Mouse (Mus musculus): ENCODE measurements around the gene Olfr312. TPM values are rescaled to one million over a fixed set of nuclear protein-coding genes. Genes with fewer than 3 reads are reported as not detected.

Gene Olfr312
- not detected for polyA plus RNA-seq (2014; fragmentation: Illumina TruSeq; extraction: RNeasy Lipid Tissue Mini Kit (QIAGEN cat#74804); ENCODE audit: insufficient read depth, low read depth, low replicate concordance)

DNA sequence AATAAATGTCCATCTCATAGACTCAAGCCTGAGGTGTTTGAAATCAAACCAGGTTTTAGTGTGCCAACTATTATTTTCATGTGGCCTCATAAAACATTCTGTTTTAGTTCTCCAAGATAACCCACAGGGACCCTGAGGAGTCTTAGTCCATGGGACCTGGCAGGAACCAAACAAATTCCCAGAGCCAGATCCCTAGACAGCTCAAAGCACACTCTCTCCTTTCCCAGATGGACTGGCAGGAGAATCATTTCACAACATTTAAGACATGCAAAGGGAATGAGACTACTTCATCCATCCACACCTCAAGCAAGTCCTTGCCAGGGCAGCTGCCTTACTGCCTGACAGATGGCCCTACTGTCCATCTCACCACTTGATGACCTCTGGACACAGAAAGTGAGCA is at the start of gene Olfr312:
Olfr312 (plus strand) TSS at position 301 of the 400 bp plus-strand sequence.

GRCm38 (mm10) chr11:58782480-58783089 is 46.5 kb upstream of the Olfr312 start, which contains the start of gene Olfr314:
Gene Olfr314, plus strand, starts transcription at chr11:58782952.

GRCm38 (mm10) chr11:58801558-58802228 is 27.3 kb upstream of the Olfr312 start, which contains the start of gene Fam183b:
Gene Fam183b, minus strand, starts transcription at chr11:58801960.

GRCm38 (mm10) chr11:58814700-58815099 is 14.3 kb upstream of the Olfr312 start, which contains the start of gene Olfr313:
Gene Olfr313, plus strand, starts transcription at chr11:58815000.

GRCm38 (mm10) chr11:58838951-58839350 is 9.9 kb downstream of the Olfr312 start, which contains the start of gene Olfr311:
Gene Olfr311, plus strand, starts transcription at chr11:58839251.

GRCm38 (mm10) chr11:58846919-58847461 is 18.0 kb downstream of the Olfr312 start, which contains the start of gene Gm12258:
Gene Gm12258, plus strand, starts transcription at chr11:58847158.

GRCm38 (mm10) chr11:58867039-58867953 is 38.3 kb downstream of the Olfr312 start, which contains the start of gene 2810021J22Rik:
Gene 2810021J22Rik, plus strand, starts transcription at chr11:58867216.

Other genes with a start within 250 kb of the Olfr312 start
- gene Olfr324, start 234.1 kb upstream of the Olfr312 start, polyA plus RNA-seq (2014; fragmentation: Illumina TruSeq; extraction: RNeasy Lipid Tissue Mini Kit (QIAGEN cat#74804); ENCODE audit: insufficient read depth, low read depth, low replicate concordance) = not detected
- gene 2210407C18Rik, start 213.2 kb upstream of the Olfr312 start, polyA plus RNA-seq (2014; fragmentation: Illumina TruSeq; extraction: RNeasy Lipid Tissue Mini Kit (QIAGEN cat#74804); ENCODE audit: insufficient read depth, low read depth, low replicate concordance) = not detected
- gene Olfr323, start 198.7 kb upstream of the Olfr312 start, polyA plus RNA-seq (2014; fragmentation: Illumina TruSeq; extraction: RNeasy Lipid Tissue Mini Kit (QIAGEN cat#74804); ENCODE audit: insufficient read depth, low read depth, low replicate concordance) = not detected
- not detected for gene Trim58, start 188.8 kb upstream of the Olfr312 start, polyA plus RNA-seq (2014; fragmentation: Illumina TruSeq; extraction: RNeasy Lipid Tissue Mini Kit (QIAGEN cat#74804); ENCODE audit: insufficient read depth, low read depth, low replicate concordance)
- gene Olfr322, start 170.5 kb upstream of the Olfr312 start, polyA plus RNA-seq (2014; fragmentation: Illumina TruSeq; extraction: RNeasy Lipid Tissue Mini Kit (QIAGEN cat#74804); ENCODE audit: insufficient read depth, low read depth, low replicate concordance) = not detected
- gene Olfr320, start 148.1 kb upstream of the Olfr312 start, polyA plus RNA-seq (2014; fragmentation: Illumina TruSeq; extraction: RNeasy Lipid Tissue Mini Kit (QIAGEN cat#74804); ENCODE audit: insufficient read depth, low read depth, low replicate concordance) = not detected
- gene Olfr319, start 130.1 kb upstream of the Olfr312 start, polyA plus RNA-seq (2014; fragmentation: Illumina TruSeq; extraction: RNeasy Lipid Tissue Mini Kit (QIAGEN cat#74804); ENCODE audit: insufficient read depth, low read depth, low replicate concordance) = not detected
- gene Olfr318, start 105.2 kb upstream of the Olfr312 start, polyA plus RNA-seq (2014; fragmentation: Illumina TruSeq; extraction: RNeasy Lipid Tissue Mini Kit (QIAGEN cat#74804); ENCODE audit: insufficient read depth, low read depth, low replicate concordance) = not detected
- not detected for gene Olfr317, start 90.0 kb upstream of the Olfr312 start, polyA plus RNA-seq (2014; fragmentation: Illumina TruSeq; extraction: RNeasy Lipid Tissue Mini Kit (QIAGEN cat#74804); ENCODE audit: insufficient read depth, low read depth, low replicate concordance)
- not detected for gene Olfr316, start 76.5 kb upstream of the Olfr312 start, polyA plus RNA-seq (2014; fragmentation: Illumina TruSeq; extraction: RNeasy Lipid Tissue Mini Kit (QIAGEN cat#74804); ENCODE audit: insufficient read depth, low read depth, low replicate concordance)
- gene Olfr315, start 56.0 kb upstream of the Olfr312 start, polyA plus RNA-seq (2014; fragmentation: Illumina TruSeq; extraction: RNeasy Lipid Tissue Mini Kit (QIAGEN cat#74804); ENCODE audit: insufficient read depth, low read depth, low replicate concordance) = not detected
- not detected for gene Olfr314, start 46.3 kb upstream of the Olfr312 start, polyA plus RNA-seq (2014; fragmentation: Illumina TruSeq; extraction: RNeasy Lipid Tissue Mini Kit (QIAGEN cat#74804); ENCODE audit: insufficient read depth, low read depth, low replicate concordance)
- 84.0 TPM for gene Fam183b, start 27.3 kb upstream of the Olfr312 start, polyA plus RNA-seq (2014; fragmentation: Illumina TruSeq; extraction: RNeasy Lipid Tissue Mini Kit (QIAGEN cat#74804); ENCODE audit: insufficient read depth, low read depth, low replicate concordance)
- not detected for gene Olfr313, start 14.2 kb upstream of the Olfr312 start, polyA plus RNA-seq (2014; fragmentation: Illumina TruSeq; extraction: RNeasy Lipid Tissue Mini Kit (QIAGEN cat#74804); ENCODE audit: insufficient read depth, low read depth, low replicate concordance)
- gene Olfr311, start 10.0 kb downstream of the Olfr312 start, polyA plus RNA-seq (2014; fragmentation: Illumina TruSeq; extraction: RNeasy Lipid Tissue Mini Kit (QIAGEN cat#74804); ENCODE audit: insufficient read depth, low read depth, low replicate concordance) = not detected
- gene Gm12258, start 17.9 kb downstream of the Olfr312 start, polyA plus RNA-seq (2014; fragmentation: Illumina TruSeq; extraction: RNeasy Lipid Tissue Mini Kit (QIAGEN cat#74804); ENCODE audit: insufficient read depth, low read depth, low replicate concordance) = 3.1 TPM
- 1.4 TPM for gene 2810021J22Rik, start 38.0 kb downstream of the Olfr312 start, polyA plus RNA-seq (2014; fragmentation: Illumina TruSeq; extraction: RNeasy Lipid Tissue Mini Kit (QIAGEN cat#74804); ENCODE audit: insufficient read depth, low read depth, low replicate concordance)
- 2.5 TPM for gene Zfp39, start 75.0 kb downstream of the Olfr312 start, polyA plus RNA-seq (2014; fragmentation: Illumina TruSeq; extraction: RNeasy Lipid Tissue Mini Kit (QIAGEN cat#74804); ENCODE audit: insufficient read depth, low read depth, low replicate concordance)
- gene Btnl10, start 88.7 kb downstream of the Olfr312 start, polyA plus RNA-seq (2014; fragmentation: Illumina TruSeq; extraction: RNeasy Lipid Tissue Mini Kit (QIAGEN cat#74804); ENCODE audit: insufficient read depth, low read depth, low replicate concordance) = not detected
- gene Rnf187, start 109.7 kb downstream of the Olfr312 start, polyA plus RNA-seq (2014; fragmentation: Illumina TruSeq; extraction: RNeasy Lipid Tissue Mini Kit (QIAGEN cat#74804); ENCODE audit: insufficient read depth, low read depth, low replicate concordance) = 90.0 TPM
- 3.0 TPM for gene Hist3h2ba, start 119.7 kb downstream of the Olfr312 start, polyA plus RNA-seq (2014; fragmentation: Illumina TruSeq; extraction: RNeasy Lipid Tissue Mini Kit (QIAGEN cat#74804); ENCODE audit: insufficient read depth, low read depth, low replicate concordance)
- gene Hist3h2a, start 125.4 kb downstream of the Olfr312 start, polyA plus RNA-seq (2014; fragmentation: Illumina TruSeq; extraction: RNeasy Lipid Tissue Mini Kit (QIAGEN cat#74804); ENCODE audit: insufficient read depth, low read depth, low replicate concordance) = 17.1 TPM
- gene Trim17, start 125.4 kb downstream of the Olfr312 start, polyA plus RNA-seq (2014; fragmentation: Illumina TruSeq; extraction: RNeasy Lipid Tissue Mini Kit (QIAGEN cat#74804); ENCODE audit: insufficient read depth, low read depth, low replicate concordance) = 0.25 TPM
- gene Trim11, start 148.9 kb downstream of the Olfr312 start, polyA plus RNA-seq (2014; fragmentation: Illumina TruSeq; extraction: RNeasy Lipid Tissue Mini Kit (QIAGEN cat#74804); ENCODE audit: insufficient read depth, low read depth, low replicate concordance) = 15.2 TPM

Data from lung, adult 10 weeks (tissue).